Mouse (Mus musculus) frontal cortex, adult 2 months (tissue): Measurements from ENCODE around the gene Gmppb. TPM values are rescaled to one million over a fixed set of nuclear protein-coding genes. Genes with fewer than 3 reads are reported as not detected.

Source experiments
- DNase-seq, 2 experiments: peaks; one replicate each; pipeline ENCODE4 v3.0.0; 2022; ENCODE audit warnings: low spot score in 1 of 2; ENCODE audit errors: extremely low spot score in 1 of 2
- polyA plus RNA-seq: library from polyadenylated mRNA; depleted of rRNA; stranded (reverse); fragments of >200 nt; gene quantifications from 2 replicates; pipeline ENCODE4 v1.2.3, GENCODE M21; 2012

The Gmppb gene
- polyA plus RNA-seq, 1 experiment, result 37.5 TPM

DNA sequence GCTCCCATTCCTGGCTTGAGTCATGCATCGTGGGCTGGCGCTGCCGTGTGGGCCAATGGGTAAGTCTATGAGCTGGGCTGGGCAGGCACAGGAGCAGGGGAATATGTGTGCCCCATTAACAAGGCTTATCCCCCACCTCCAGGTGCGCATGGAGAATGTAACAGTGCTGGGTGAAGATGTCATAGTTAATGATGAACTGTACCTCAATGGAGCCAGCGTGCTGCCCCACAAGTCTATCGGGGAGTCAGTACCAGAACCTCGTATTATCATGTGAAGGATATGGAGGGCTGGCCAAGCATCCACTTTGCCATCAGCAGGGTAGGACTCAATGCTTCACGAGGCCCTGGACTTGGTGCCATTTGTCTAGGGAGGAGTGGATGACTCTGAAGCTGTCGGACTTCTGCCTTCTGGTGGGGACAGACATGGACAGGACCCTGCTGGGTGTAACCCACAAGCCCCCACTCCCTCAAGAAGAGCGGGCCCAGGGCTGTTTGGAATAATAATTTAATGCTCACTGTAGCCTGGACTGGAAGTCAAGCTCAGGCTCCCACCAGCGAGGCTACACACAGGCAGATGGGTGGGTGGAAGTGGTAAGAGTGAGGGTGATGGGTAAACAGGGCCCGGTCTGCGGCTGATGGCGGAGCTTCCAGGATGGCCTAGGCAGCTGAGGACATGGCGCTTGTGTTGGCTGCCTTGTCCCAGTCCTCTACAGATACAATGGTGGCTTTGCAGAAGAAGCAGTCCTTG is 2.3 kb downstream of the Gmppb start:
- DNase-seq, result no peak

DNA sequence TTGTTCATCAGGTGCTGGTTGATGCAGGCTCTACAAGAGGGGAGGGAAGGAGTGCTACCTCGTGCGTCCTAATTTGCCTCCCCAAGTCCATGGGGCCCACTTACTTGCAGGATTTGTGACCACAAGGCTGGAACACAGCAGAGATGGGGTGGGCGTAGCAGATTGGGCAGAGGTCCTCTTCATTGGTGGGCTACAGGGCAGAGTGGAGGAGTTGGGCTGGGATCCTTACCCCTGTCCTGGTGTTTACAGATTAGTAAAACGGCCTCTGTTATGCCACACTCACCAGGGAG is 2.8 kb downstream of the Gmppb start:
- no peak for DNase-seq

DNA sequence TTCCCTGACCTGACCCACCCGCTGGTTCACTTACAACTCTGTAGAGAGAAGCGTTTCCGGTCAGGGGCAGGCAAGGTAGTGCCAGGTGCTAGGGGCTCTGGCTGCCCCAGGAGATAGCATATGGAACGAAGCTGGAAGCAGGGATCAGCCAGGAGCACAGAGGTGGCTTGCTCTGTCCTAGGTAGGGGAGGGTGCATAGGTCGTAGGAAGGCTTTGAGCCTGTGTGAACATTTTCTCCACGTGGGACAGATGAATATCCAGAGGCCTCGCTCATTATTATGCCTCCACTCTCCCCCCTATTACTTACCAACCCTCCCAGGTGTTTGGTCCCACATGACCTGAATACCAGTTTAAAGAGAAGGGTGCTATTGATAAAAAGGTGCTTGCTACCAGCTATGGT is 3.4 kb downstream of the Gmppb start:
- no peak for DNase-seq

DNA sequence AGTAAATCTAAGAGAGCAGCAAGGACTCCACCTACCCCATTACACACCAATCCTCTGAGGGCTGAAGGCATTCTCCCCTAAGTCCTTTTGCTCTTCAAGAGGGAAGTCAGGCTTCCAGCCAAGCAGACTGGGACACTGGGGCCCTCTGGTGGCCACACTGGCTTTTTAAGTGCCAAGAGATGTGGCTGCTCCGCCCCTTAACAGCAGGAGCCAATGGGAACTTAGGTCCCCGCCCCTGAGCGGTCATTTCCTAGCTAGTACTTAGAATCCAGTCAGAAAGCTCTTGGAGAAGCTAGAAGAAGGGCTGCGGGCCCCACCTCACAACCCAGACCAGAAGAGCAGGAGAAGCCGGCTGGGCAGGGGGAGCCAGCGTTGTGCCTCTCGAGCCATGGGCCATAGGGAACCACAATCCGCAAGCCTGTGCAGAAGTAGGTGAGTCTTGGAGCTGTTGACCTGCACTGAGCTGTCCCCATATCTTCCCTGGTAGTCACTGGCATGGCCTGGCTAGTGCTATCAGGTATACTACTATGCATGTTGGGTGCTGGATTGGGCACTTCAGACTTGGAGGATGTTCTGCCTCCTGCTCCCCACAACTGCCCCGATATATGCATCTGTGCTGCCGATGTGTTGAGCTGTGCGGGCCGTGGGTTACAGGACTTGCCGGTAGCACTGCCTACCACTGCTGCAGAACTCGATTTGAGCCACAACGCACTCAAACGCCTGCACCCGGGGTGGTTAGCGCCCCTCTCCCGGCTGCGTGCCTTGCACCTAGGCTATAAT is 4.0 kb downstream of the Gmppb start, which contains the start of gene Amigo3:
TSS of gene Amigo3 (plus strand) at position 275 of the 780 bp plus-strand sequence.
- DNase-seq, result peak; percentile 96 to 99

DNA sequence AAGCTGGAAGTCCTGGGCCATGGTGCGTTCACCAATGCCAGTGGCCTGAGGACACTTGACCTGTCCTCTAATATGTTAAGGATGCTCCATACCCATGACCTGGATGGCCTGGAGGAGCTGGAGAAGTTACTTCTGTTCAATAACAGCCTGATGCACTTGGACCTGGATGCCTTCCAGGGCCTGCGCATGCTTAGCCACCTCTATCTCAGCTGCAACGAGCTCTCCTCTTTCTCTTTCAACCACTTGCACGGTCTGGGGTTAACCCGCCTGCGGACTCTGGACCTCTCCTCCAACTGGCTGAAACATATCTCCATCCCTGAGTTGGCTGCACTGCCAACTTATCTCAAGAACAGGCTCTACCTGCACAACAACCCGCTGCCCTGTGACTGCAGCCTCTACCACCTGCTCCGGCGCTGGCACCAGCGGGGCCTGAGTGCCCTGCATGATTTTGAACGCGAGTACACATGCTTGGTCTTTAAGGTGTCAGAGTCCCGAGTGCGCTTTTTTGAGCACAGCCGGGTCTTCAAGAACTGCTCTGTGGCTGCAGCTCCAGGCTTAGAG is 4.7 kb downstream of the Gmppb start:
- no peak for DNase-seq

DNA sequence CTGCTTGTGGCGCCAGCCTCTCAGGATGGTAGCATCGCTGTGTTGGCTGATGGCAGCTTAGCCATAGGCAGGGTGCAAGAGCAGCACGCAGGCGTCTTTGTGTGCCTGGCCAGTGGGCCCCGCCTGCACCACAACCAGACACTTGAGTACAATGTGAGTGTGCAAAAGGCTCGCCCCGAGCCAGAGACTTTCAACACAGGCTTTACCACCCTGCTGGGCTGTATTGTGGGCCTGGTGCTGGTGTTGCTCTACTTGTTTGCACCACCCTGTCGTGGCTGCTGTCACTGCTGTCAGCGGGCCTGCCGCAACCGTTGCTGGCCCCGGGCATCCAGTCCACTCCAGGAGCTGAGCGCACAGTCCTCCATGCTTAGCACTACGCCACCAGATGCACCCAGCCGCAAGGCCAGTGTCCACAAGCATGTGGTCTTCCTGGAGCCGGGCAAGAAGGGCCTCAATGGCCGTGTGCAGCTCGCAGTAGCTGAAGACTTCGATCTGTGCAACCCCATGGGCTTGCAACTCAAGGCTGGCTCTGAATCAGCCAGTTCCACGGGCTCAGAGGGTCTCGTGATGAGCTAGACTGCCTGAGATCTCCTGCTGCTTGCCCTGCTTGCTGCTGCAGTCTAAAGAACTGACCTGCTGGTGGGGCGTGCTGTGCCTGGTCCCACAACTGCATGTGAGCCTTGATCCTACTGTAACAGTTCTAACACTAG is 5.4 kb downstream of the Gmppb start:
- no peak for DNase-seq

DNA sequence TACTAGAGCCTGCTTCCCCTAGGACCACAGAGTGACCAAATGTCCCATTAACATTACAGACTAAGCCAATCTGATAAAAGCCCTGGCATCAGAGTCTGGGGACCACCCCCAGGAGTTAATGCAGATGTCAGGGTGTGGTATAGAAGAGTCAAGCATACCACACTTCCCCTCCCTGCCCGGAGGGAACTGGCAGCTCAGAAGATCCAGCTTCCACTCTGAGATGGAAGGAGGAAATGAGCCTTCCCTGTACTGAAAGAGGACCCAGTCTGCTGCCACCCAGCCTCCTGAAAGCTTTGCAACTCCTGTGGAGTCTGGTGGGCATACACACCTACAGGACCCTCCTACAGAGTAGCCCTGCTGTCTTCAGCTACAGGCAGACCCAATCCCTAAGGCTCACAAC is 6.0 kb downstream of the Gmppb start:
- DNase-seq, result no peak

DNA sequence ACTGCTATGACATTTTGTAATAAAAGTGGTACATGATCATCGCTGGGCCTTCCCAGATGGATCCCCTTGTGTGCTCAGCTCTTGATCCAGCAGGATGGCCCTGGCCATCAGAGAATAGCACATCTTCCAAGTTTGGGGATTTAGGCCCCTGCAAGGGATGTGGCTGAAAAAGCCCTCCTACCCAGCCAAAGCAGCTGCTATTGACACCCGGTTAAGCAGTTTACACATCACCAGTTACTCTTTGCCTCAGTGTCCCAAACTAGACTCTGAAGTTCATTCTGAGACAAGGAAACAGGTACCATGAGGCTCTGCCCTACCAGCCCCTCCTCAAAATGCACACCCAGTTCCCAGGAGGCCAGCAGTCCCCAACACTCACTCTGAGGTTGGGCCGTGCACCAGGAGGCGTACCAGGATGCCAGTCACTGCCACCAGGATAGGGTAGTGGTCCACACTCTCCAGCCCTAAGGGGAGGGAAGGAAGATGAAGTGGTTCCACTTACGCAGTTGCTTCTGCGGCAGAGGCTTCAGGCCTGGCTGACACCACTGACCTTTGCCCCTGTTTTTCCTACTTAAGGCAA is 6.7 kb downstream of the Gmppb start:
- DNase-seq, result no peak

DNA sequence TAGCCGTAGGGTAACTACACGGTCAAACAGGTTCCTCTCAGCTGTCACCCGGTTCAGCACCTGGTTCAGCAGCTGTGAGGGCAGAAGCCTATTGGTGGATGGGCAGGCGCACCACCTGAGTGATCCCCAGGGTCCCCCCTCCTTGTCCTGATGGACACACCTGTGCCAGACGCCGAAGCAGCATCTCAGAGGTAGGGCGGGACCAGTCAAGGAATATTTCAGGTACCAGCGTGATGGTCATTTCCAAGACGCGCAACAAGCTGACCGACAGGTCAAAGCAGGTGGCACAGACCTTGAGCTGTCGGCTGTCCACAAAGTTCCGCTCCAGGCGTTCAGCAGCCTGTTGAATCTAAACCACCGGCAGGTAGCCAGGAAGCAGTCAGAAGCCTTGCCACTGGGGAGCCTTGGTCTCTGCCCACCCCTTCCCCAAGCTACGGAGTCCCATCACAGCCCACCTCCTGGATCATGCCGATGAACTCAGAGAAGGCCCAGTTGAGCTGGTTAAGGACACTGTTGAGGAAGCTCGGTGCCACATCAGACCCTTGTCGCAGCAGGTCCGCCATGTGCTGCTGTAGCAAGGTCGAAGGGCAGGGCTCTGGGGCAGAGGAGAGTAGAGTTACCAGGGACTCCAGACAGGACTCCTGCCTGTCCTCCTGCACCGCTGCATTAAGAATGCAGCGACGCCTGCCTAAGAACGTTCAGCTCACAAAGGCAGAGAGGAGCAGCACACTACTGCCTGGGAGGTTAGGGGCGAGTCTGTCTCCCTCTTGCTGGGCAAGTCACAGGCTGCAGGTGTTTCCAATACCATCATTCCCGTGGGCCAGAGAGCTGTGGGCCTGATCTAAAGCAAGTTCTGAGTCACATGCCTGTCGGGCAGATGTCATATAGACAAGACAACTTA is 7.6 kb downstream of the Gmppb start:
- DNase-seq, result no peak

DNA sequence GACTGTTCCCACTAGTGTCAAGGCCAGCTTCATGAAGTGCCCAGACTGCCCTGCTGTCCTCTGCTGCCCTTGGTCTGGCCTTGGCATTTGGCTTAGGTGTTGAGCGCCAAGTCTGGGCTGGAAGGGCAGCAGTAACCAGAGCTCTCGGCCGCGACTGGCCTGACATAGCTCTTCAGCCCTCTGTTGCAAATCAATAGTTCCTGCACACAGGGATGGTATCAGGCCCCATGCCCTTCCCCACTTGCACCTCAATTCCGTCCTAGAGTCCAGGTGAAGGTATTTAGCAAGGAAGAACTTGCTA is 8.2 kb downstream of the Gmppb start:
- DNase-seq, result no peak

DNA sequence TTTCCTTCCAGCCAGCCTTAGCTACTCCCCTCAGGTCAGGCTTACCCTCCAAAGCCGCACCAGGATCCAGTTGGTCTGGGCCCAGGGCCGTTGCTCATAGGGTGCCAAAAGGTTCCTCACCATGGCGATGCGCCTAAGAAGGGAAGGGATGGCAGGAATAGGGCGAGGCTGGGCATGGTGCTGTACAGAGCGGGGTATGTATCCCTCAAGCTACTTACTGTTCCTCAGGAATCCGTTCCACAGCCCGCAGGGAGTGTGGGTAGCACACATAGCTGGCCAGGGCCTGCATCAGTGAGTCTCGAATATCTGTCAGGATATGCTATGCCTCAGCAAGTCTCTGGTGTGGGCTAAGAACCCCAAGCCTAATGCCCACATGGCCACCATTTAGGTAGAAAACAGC is 9.2 kb downstream of the Gmppb start:
- no peak for DNase-seq

DNA sequence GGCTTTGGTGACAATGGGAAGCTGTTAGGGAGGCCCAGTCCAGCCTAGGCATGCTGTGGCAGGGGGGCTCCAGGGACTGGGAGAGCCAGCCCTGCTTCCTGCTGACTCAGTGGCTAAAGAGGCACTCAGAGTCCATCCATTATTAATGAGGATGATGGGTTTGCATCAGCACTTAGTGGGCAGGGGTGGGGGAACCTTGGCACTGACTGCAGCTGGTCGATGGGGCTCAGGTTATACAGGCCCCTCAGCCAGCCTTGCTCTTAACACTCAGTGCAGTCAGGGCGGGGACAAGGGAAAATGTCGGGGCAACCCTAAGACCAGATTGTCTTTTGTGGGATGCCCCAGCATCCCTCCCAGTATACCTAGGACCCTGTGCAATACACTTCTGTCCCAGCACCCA is 13.1 kb downstream of the Gmppb start:
- no peak for DNase-seq

DNA sequence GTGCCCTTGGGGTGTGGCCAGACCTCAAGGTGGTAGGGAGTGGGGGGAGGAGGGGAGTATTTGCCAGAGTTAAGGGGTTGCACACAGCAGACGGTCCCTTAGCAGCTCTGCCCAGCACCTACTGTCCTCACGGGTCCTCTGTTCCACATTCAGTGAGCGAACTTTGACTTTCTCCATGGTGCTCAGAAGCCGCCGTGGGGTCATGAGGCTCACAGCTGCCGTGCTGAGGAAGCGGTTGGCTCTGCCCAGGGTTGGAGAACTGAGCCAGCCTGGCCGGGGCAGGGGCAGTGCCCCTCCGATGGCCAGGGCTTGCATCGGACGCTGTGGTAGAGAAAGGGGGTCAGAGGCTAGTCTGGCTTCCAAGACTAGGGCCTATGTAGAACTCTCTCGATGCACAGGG is 14.3 kb downstream of the Gmppb start:
- DNase-seq, result no peak

DNA sequence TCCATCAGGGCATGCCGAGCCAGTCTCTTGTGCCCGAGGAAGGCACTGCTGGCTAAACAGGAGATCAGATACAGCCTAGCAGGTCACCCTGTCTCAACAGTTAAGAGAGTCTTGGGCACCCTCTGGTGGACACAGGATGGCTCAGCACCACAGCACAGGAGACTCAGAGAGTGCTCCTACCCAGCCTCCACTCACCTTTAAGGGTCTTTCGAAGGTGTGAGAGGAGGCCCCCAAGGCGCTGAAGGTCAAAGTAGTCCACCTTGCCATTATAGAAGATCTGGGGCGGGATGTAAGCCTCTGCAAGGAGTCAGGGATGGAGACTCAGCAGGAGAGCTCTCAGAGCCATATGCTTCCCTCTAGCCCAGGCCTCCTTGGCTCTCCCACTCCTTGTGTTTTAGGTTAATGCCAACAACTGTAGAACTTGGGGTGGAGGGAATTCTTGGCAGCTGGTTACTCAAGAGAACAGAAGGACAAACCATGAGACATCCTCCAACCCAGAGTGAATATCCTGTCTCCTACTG is 16.5 kb downstream of the Gmppb start:
- peak in 1 of 2 experiments; percentile 84 for DNase-seq

DNA sequence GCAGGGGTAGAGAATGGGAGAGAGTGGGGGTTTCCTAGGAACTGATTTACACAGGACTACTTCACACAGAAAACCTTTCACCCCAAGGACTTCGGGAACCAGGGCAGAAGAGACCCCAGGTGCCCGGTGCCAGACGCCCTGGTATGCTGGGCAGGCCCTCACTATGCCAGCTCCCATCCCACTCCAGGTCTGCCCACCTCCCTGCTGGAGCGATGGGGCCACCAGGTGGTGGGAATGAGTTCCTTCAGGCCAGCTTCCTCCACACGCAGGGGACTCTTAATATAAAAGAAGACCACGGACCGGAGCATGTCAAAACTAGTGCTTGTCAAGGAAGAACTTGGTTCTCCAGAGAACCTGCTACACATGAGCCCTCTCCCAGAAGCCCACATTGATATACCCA is 18.2 kb downstream of the Gmppb start:
- DNase-seq, result no peak

DNA sequence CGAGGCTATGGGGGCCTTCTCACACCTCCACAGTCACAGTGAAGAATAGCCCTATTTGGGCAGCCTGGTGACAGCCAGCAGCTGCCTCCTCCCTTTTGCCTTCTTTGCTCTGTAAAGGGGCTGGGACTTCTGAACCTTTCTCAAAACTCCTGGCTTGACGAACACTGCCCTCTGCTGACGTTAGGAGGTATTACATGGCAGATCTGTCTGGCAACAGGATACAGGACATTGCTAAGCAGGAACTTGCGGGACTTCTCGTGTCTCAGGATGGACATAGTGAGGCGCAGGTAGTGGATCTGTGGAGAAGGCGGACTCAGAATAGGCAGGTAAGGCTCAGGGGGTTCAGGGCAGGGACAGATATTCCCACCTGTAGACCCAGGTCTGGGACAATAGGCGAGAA is 18.9 kb downstream of the Gmppb start:
- DNase-seq, result peak in 1 of 2 experiments; percentile 94

DNA sequence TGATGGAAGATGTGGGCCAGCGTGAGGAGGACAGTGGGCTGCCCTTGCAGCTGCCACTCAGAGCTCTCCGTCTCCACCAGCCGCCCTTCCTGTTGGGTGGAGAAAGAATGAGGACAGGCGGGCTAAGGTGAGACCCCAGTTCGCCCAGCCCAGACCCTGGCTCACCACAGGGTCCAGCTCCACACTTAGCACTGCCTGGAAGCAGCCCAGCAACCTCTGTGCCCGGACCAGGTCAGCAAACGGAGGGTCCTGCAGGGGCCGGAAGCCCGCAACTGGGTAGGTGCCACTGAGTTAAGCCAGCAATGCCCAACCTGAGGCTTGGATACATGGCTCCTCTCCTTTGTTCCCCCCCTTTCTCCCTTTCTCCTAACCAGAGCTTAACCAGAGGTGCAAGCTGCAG is 20.0 kb downstream of the Gmppb start:
- DNase-seq, result no peak

DNA sequence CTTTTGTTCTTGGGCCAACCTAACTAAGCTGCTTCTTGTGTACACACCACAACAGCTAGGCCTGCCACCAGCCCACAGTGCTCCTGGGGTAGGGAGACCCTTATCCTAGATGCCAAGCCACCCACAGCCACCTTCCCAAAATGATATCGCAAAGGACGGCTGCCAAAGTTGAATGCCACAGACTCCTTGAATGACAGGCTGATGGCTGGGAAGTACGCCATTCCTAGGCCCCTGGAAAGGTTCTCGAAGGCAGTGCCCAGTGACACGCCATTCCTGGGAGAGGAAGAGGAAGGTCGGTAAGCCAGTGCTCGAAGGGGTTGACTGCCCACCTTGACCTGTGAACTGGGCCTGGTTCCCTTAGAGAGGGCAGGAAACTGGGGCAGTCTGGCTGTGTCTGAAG is 20.5 kb downstream of the Gmppb start:
- no peak for DNase-seq

DNA sequence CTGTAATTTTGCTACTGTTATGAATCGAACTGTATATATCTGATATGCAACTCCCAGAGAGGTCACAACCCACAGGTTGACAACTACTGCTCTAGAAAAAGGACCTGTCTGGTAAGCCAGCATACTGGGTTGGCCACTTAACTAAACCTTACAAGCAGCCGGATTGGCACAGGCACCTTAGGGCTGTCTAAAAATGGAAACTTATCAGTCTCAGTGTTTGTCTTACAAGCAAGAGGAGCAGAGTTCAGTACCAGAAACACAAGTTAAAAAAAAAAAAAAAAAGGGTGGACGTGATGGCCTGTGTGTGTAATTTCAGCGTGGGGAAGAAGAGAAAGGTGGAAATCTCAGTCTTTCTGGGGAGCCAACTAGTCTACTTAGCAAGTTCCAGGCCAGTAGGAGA is 22.8 kb downstream of the Gmppb start:
- DNase-seq, result no peak

DNA sequence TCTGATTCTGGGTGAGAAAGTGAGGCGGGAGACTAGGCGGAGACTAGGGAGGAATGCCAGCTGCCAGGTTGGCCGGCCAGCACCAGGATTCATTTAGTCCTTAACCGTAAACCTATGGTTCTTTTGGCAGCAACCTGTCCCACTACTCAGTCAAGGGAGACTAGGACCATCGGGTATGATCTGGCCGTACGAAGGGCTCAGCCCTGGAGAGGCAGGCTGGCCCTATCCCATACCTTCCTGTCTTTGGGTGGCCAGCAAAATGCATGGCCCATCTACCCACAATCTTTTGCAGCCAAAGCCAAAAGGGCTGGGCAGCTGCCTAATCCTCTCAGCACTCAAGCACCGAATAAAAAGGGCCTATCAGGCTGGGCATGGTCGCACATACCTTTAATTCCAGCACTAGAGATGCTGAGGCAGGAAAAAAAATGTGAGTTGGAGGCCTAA is 23.5 kb downstream of the Gmppb start:
- DNase-seq, result no peak
